Mouse (Mus musculus): ENCODE measurements around the gene Sypl. TPM values are rescaled to one million over a fixed set of nuclear protein-coding genes. Genes with fewer than 3 reads are reported as not detected.

Sypl gene
- total RNA-seq, 2 experiments from 2014 or later: 123 to 128 TPM

Other genes starting within 250 kb of the Sypl start
- gene Nampt, start 134.3 kb upstream of the Sypl start, total RNA-seq (2021): 10 to 100 TPM; 36.7 to 39.7 TPM
- gene Cdhr3, start 139.0 kb downstream of the Sypl start, total RNA-seq (2021): 1 to 10 TPM; 2.0 to 2.6 TPM
- 10 to 100 TPM; 20.2 to 24.4 TPM for gene Atxn7l1, start 193.8 kb downstream of the Sypl start, total RNA-seq (2021)

All from gastrocnemius, postnatal 10 days (tissue).